Comparison of ENCODE assay signal across 9 mouse cellular contexts in the genomic region with DNA sequence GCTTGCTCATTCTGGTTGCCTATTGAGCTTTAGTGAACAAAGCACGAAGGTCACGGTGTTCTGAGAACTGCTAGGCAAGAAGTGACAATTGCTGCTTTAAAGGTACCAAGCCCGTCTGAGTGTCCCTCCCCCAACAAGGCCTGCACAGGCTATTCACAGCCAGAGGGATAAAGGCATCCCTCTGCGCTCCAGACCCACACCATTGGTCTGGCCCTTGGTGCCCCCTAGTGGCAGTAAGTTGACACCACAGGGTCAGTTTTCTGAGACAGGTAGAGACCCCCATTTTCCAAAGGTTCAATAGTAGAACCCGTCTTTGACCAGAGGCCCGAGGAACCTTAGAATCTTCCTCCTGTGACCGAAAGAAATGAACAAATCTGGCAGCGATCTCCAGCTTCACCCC. TPM values are rescaled to one million over a fixed set of nuclear protein-coding genes. Genes with fewer than 3 reads are reported as not detected.
DNase-seq lines count a peak whose midpoint lies in the region; ATAC-seq lines count a peak whose summit lies in the region.
"Had no signal": no experiment of that assay in that cellular context is flagged by ENCODE, and none has a peak within 500 bp of the region (broad histone marks: within the 10 kb centered on the region; RNA-seq: fewer than 3 reads in every experiment).

No protein-coding gene starts in this region.

- H3K9me3 ChIP-seq in heart, embryonic 10.5 days, result no peaks in the 10 kb centered on the region
- H3K9me3 ChIP-seq: neural tube, embryonic 12.5 days had no signal

- 36% methylated on average over 8 of the region's 8 CpGs for WGBS in heart, embryonic 10.5 days

- DNase-seq in heart, adult 11 months, result peak; percentile 88
- no peak for DNase-seq in heart, embryonic 10.5 days (ENCODE audit: low spot score)
- DNase-seq in A20 (ENCODE audit: low read depth, low spot score) (peak; percentile 38), MN1 (ENCODE audit: low spot score) (no peak)
- peak; percentile 36 for DNase-seq in adrenal gland, adult 2 months
- DNase-seq in heart, postnatal 36 days, result peak; percentile 37
- no peak for DNase-seq in gastrocnemius, adult 18-20 months (ENCODE audit: low spot score)

- no peaks in the 10 kb centered on the region for H3K27me3 ChIP-seq in heart, embryonic 10.5 days (ENCODE audit: insufficient read depth, poor library complexity, severe bottlenecking)
- H3K27me3 ChIP-seq: neural tube, embryonic 12.5 days had no signal

- H3K27ac ChIP-seq in heart, embryonic 10.5 days, result no peak overlapping the region
- H3K27ac ChIP-seq: neural tube, embryonic 12.5 days had no signal

- H3K4me1 ChIP-seq in heart, embryonic 10.5 days, result no peaks in the 10 kb centered on the region
- H3K4me1 ChIP-seq: neural tube, embryonic 12.5 days had no signal

- no peak overlapping the region for H3K4me3 ChIP-seq in heart, embryonic 10.5 days
- H3K4me3 ChIP-seq: neural tube, embryonic 12.5 days had no signal

- intact Hi-C loops in heart, postnatal 36 days (cut with DNase I), result loop anchor here (1.0 kb wide), 1 partner anchor 35 kb away; no protein-coding TSS in a partner anchor

- peak; percentile 81 for ATAC-seq in megakaryocyte, adult 5-6 weeks (ENCODE audit: poor library complexity, severe bottlenecking)

- no peaks in the 10 kb centered on the region for H3K36me3 ChIP-seq in heart, embryonic 10.5 days
- H3K36me3 ChIP-seq: neural tube, embryonic 12.5 days had no signal

RNA-seq across cellular contexts. Expression of a gene that starts 14.3 kb away (rescaled TPM):
- not detected in 2 replicates for polyA plus RNA-seq in heart, embryonic 10.5 days (2016; fragmentation: Nextera tagmentation; extraction: Ambion mirVana)
- total RNA-seq in adrenal gland, adult 2 months (2021), result under 1 TPM; 0.21 to 0.66 TPM
- polyA plus RNA-seq in adrenal gland, adult 2 months (2012; rRNA removed), result 0.03 TPM in 1 of 2 replicates, not detected in the other
- total RNA-seq in heart, postnatal 36 days (2021), result not detected
- 0.05 and 0.07 TPM in 2 replicates for total RNA-seq in megakaryocyte, adult 5-6 weeks (2015)
- not detected in 2 replicates for total RNA-seq in megakaryocyte, adult 5-6 weeks (2017)
- total RNA-seq in gastrocnemius, adult 18-20 months (2021), result not detected
- polyA plus RNA-seq: neural tube, embryonic 12.5 days had no signal

RNA-seq across cellular contexts. Expression of a gene that starts 16.4 kb away (rescaled TPM):
- 0.18 TPM in 1 of 2 replicates, not detected in the other for polyA plus RNA-seq in heart, embryonic 10.5 days (2016; fragmentation: Nextera tagmentation; extraction: Ambion mirVana)
- total RNA-seq in adrenal gland, adult 2 months (2021), result not detected
- not detected in 2 replicates for polyA plus RNA-seq in adrenal gland, adult 2 months (2012; rRNA removed)
- total RNA-seq in heart, postnatal 36 days (2021), result not detected
- total RNA-seq in megakaryocyte, adult 5-6 weeks (2015), result not detected in 2 replicates
- total RNA-seq in megakaryocyte, adult 5-6 weeks (2017), result not detected in 2 replicates
- not detected for total RNA-seq in gastrocnemius, adult 18-20 months (2021)
- polyA plus RNA-seq: neural tube, embryonic 12.5 days had no signal

RNA-seq across cellular contexts. Expression of a gene that starts 40.2 kb away (rescaled TPM):
- polyA plus RNA-seq in heart, embryonic 10.5 days (2016; fragmentation: Nextera tagmentation; extraction: Ambion mirVana), result 0.72 TPM in 1 of 2 replicates, not detected in the other
- total RNA-seq in adrenal gland, adult 2 months (2021), result under 1 TPM in 1 of 2 experiments, not detected in 1; 0.63 TPM
- 0.07 TPM in 1 of 2 replicates, not detected in the other for polyA plus RNA-seq in adrenal gland, adult 2 months (2012; rRNA removed)
- not detected for total RNA-seq in heart, postnatal 36 days (2021)
- total RNA-seq in megakaryocyte, adult 5-6 weeks (2015), result 0.22 and 0.34 TPM in 2 replicates
- total RNA-seq in megakaryocyte, adult 5-6 weeks (2017), result 0.77 and 1.3 TPM in 2 replicates
- total RNA-seq in gastrocnemius, adult 18-20 months (2021), result not detected
- polyA plus RNA-seq: neural tube, embryonic 12.5 days had no signal

Comparison
In these comparisons a context has a peak if more than half of its experiments do, and no peak if none do; other contexts are left out.
1. DNase-seq: peak in heart, adult 11 months (single experiment), A20 (single experiment), adrenal gland, adult 2 months (single experiment) and heart, postnatal 36 days (2 of 2); none in heart, embryonic 10.5 days (single experiment), gastrocnemius, adult 18-20 months (single experiment) and MN1 (single experiment).